Mouse (Mus musculus) retina, embryonic 14.5 days (tissue): ENCODE results near the gene S1pr1.

ENCODE experiments used
- DNase-seq: peaks from one replicate; pipeline ENCODE4 v3.0.0-alpha.2; 2015; ENCODE audit warnings: low spot score

The S1pr1 gene

GRCm38 (mm10) chr3:115714671-115715651, at the start of gene S1pr1:
TSS of gene S1pr1 (minus strand) at chr3:115715072.
- peak; percentile 88 for DNase-seq

- DNase-seq, result no peak
Observed at GRCm38 (mm10) chr3:115763292-115763691, 48.4 kb upstream of the S1pr1 start.

DNA sequence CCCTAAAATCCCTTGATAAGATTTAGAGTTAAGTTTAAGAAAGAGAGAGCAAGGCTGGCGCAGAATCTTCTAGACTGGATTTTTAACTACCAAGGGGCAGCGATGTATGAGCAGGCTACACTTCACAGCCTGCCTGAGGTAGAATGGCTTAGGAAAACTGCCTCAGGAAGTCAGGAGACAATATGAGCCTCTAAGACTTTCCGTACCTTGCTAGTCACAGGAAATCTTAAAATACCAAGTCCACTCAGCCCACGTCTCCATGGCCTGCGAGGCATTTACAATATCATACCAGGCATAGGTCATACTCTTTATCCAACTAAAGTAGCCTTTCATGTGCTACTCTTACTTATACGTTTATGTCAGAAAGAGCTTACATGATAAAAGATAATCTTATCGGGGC, 48.0 kb upstream of the S1pr1 start:
- DNase-seq, result no peak

DNA sequence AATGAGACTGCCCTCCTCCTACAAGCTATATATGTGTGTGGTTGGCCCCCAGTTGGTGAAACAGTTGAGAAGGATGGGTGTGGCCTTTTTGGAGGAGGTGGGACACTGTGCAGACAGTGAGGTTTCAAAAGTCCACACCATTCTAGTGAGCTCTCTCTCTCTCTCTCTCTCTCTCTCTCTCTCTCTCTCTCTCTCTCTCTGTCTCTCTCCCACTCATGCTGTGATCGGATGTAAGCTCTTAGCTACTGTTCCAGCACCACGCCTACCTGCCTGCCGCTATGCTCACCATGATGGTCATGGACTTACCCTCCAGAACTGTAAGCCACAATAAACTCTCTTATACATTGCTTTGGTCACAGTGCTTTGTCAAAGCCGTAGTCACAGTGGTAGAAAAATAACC, 44.8 kb upstream of the S1pr1 start:
- no peak for DNase-seq

GRCm38 (mm10) chr3:115758455-115758912, 43.6 kb upstream of the S1pr1 start:
- no peak for DNase-seq

- DNase-seq, result no peak
Observed at GRCm38 (mm10) chr3:115754466-115754865, 39.6 kb upstream of the S1pr1 start.

- no peak for DNase-seq
Observed at GRCm38 (mm10) chr3:115750369-115750768, 35.5 kb upstream of the S1pr1 start.

GRCm38 (mm10) chr3:115748289-115748989, 33.6 kb upstream of the S1pr1 start:
- no peak for DNase-seq

- DNase-seq, result no peak
Observed at GRCm38 (mm10) chr3:115746511-115746910, 31.6 kb upstream of the S1pr1 start.

DNA sequence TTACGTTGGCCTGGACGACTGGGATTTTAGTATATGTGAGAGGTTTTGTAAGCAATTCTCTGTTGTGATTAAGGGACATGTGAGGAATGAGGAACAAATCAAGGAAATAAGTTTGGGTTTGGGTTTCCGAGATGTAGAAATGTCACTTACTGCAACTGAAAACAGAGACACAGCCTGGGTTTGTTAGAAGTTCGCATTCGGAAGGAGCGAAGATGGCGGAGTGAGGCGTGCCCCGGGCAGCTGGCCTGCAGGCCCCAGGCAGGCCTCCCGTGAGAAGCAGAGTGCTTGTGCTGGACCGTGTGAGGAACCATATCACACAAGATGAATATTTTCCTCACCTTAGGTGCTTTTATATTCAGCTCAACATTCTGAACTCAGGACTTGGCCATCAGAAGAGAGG, 30.2 kb upstream of the S1pr1 start:
- no peak for DNase-seq

GRCm38 (mm10) chr3:115738524-115738923, 23.7 kb upstream of the S1pr1 start:
- DNase-seq, result no peak

- no peak for DNase-seq
Observed at GRCm38 (mm10) chr3:115737785-115738318, 23.0 kb upstream of the S1pr1 start.

DNA sequence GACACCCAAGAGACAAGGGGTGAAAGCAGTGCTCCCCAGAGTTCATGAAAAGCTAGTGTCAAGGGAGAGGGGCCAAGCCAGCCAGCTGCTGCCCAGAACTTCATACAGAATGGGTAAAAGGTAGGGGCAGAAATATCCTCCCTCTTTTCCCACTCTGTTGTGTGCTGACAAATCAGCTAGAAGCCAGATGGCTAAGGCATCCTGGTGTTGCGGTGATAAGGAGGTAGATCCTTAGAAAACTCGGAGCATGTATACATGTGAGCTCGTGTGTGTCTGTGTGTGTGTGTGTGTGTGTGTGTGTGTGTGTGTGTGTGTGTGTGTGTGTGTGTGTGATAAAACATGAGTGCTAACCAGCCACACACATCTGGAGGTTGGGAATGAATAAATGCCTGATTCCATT, 20.7 kb upstream of the S1pr1 start:
- no peak for DNase-seq

DNA sequence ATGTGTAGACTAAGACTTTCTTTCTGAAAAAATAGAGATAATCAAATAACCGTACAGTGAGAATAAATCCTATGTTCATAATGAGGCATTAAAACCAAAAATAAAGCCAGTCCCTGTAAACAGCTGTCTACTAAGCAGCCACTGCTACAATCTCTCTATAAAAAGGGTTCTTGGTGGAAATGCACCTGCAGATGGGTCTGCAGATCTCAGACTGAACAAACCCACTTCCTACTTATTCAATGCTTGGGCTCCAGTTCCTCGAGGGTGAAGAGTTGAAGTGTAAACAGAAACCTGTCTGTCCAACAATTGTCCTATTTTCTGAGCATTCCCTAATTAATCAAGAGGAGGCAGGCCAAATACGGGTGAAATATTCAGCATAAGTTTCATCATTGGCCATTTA, 20.0 kb upstream of the S1pr1 start:
- no peak for DNase-seq

- no peak for DNase-seq
Observed at GRCm38 (mm10) chr3:115730336-115730735, 15.5 kb upstream of the S1pr1 start.

DNA sequence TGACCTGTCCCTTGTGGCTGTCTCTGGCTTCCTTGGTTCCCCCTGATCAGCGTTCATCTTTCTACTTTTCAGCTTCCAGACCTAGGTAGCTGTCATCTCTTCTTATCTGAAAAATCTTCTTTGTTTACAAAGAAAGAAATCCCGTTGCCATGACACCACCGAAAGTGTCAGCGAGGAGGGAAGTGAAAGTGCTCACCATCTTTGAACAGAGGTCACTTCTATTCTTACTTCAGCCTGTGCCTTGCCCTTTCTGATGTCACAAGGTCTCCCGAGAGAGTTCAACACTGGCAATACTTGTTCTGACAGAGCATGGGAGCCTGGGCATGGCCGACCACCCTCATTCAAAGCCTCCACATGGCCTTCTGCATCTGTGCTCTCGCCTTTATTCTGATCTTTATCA, 14.3 kb upstream of the S1pr1 start:
- no peak for DNase-seq

GRCm38 (mm10) chr3:115728211-115728610, 13.3 kb upstream of the S1pr1 start:
- no peak for DNase-seq

DNA sequence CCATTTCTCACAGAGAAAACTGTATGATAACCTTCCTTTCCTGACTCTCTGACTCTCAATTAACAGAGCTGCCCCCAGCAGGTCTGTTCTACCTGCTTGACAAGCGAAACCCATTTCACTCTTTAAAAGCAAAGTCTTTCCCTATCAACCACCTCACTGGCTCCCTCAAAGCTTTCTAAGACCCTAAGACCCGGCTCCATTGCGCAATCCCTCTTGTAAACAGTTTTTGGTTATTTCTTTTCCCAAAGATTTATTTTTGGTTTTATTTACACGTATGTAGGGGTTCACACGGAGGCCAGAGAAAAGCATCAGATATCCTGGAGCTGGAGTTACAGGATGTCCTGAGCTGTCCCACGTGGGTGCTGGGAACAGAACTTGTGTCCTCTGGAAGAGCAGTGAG, 4.0 kb upstream of the S1pr1 start:
- no peak for DNase-seq

GRCm38 (mm10) chr3:115715900-115716515, 1.1 kb upstream of the S1pr1 start:
- DNase-seq, result no peak

GRCm38 (mm10) chr3:115714049-115714435, 830 bp downstream of the S1pr1 start:
- peak; percentile 57 for DNase-seq

DNA sequence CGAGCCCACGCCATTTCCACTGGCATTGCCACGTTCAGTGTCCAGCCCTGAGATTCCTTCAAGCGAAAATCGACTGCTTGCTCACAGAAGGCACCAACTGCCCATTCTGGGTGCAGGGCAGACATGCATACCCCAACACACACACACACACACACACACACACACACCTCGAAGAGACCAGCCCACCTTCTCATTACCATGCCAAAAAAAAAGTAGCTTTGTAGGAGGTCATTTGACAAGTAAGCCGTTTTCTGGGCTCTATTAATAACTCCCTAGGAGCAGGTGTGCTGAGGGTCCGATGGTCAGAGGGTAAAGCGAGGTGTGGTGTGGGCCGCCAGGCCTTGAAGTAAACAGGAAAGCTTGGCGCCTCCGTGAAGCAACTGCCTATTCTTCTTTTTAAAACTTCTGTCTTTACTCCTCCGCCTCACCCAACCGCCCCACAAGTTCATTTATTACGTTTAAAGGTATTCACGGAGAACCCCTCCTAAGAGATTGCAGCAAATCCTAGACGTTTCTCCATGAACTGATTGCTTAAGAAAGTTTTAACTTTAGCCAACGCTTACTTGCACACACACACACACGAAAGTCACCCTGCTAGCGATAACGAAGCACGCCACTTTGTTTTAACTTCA, 1.3 kb downstream of the S1pr1 start:
- peak; percentile 35 for DNase-seq

DNA sequence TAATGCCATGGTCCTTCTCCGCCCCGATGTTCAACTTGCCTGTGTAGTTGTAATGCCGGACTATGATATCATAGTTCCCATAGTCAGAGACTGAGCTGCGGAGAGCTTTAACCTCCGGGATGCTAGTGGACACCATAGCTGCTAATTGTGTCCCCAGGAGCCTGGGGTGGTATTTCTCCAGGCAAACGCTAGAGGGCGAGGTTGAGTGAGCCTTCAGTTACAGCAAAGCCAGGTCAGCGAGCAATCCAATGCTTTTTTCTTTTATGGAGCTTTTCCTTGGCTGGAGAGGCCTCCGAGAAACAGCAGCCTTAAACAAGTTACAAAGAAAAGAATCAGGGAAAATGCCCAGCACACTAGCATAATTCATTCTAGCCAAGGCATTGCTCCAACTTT, 2.1 kb downstream of the S1pr1 start:
- DNase-seq, result peak; percentile 94
